Mouse (Mus musculus): ENCODE measurements around the gene Mmp11.
A peak's percentile ranks its signal among the peaks of the same experiment; 100 is the strongest.

DNA sequence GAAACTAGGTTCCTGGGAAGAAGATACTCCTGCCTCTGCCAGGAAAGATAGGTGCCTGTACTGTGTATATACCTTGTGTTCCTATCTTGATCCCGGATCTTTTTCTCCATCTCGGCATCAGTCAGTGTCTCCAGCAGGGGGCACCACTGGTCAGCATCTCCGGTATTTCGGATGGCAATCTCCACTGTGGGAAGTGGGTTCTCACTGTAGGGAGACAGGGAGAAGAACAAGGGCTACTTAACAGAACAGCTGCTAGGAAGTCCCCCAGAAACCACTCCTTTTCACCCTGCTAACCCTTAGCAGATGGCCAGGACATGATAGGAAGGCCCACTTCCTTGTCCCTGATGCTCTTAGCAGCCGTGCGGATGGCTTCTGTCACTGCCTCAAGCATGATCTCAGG is 38.9 kb downstream of the Mmp11 start:
- TF ChIP-seq POLR2A (IDR thresholded peaks at IDR 0.05; ENCODE audit: borderline replicate concordance, insufficient read depth, low read length) (no peak), CTCF (IDR thresholded peaks at IDR 0.05; ENCODE audit: borderline replicate concordance, insufficient read depth, low read depth, low read length) (peak; percentile 87)
